Mouse (Mus musculus): ENCODE data around the gene Snx10.

Snx10 gene

DNA sequence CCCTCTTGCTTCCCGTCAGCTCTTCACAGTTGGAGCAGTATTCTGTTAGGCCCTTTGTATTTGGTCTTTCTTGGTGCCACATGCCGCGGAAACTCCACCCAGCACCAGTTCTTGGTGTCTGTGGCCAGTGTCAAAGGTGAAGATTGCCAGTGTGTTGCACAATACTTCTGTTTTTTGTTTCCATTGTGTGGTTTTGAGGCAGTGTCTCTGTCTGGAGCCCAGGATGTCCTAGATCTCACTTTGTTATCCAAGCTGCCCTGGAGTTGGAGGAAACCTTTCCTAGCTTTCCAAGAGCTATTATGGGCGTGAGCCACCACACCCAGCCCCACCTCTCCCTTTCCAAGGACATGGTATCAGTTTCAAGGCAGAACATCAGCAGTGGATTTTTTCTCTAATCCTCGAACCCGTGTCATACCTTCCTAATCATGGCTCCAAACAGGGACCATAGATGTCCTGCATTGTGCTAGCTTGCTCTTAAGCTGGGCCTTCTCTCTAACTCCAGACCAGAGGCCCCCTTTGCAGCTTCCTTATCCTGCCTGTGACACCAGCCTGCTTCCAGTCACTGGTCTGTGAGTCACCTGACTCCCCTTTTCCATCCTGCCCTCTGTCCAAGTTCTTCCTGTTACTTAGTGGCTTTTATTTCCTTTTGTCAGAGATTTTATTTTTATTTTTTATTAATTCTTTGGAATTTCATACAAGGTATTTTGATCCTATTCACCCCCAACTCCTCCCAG is 9.9 kb downstream of the Snx10 start:
- DNase-seq: no peak

DNA sequence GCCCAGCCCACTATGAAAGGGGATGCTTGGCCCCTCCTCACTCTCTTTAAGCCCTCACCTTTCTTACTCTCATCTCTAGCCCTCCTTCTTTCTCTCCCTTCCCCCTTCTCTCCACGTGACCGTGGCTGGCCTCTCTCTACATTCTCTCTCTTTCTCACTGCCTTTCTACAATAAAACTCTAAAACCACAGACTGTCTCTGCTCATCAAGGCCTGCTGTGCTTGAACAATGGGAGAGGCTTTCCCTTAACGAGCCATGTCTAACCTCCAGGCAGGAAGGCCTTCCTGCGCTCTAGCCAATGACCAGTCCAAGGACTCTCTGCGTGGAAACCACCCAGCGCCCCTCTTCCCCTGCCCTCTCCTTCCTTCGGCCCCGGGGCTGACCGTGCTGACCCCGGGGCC is 11.9 kb downstream of the Snx10 start:
- no peak for DNase-seq

DNA sequence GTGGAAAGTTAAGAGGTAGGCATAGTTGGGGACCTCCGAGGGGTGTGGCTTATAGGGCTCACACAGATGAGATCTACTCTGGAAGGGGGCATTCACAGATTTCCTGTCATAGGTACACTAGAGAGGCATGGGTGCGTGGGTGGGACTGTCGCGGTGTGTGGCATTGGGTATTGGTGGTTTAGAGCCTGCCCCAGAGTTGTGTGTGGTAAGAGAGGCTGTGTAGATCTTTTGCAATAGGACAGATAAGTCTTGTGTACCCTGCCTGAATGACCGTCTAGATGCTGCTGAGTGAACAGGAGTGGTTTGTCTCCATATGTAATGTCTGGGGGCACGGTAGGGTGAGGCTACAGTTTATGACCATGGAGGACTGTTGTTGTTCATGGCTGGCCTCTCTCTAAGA is 16.8 kb downstream of the Snx10 start:
- DNase-seq: no peak

DNA sequence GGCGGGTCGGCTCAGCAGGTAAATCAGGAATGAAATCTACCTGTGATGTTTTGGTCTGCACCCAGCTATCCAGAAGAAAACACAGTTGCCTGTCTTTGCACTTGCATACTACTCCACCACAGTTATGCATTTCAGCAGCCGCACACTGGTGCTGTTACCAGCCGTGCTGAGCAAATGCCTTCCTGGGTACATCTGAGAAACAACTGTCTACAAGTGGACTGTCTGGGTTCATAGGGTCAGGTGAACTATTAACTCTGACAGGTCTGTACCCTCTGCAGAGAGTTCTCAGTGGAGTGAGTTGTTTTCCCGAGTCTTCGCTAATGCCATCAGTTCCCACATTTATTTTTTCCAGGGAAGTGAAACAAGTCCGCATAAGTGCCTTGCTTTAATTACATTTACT is 17.7 kb downstream of the Snx10 start:
- peak; percentile 57 to 71 for DNase-seq

DNA sequence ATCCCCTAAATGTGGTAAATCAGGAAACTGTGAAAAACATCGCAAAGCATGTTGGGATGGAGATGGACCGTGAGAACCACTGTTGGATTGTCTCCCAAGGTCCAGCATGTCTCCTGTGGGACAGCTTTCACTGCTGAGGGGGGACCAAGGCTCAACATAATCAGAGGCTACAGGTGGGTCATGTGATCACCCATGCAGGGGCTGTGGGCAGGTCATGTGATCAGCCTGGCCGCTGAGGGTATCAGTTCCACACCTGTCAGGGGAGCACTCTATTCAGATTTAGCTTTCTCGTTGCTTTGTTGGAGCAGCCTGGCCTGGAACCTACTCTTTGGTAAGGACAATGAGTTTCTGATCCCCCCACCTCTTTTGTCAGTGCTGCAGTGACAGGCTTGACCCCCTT is 18.4 kb downstream of the Snx10 start:
- DNase-seq: no peak

DNA sequence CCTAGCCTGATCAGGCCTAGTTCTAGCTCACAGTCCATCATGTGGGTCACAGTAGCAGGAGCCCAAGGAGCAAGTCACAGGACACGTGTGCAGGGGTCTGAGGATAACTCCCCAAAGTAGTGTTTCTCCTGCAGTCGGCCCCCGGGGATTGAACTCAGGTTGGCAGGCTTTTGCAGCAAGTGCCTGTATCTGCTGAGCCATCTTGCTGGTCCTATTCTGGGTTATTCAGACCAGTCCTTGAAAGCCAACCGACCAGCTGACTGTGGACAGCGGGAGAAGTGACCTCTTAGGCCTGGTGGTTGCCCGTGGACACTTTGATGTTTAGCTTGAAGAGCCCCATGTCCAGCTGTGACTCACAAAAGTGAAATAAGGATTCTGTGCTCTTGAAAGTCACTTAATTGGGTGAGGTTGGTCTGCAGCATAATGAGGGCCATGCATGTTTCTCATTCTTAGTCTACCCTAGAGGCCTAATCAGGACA is 20.0 kb downstream of the Snx10 start:
- DNase-seq: no peak

DNA sequence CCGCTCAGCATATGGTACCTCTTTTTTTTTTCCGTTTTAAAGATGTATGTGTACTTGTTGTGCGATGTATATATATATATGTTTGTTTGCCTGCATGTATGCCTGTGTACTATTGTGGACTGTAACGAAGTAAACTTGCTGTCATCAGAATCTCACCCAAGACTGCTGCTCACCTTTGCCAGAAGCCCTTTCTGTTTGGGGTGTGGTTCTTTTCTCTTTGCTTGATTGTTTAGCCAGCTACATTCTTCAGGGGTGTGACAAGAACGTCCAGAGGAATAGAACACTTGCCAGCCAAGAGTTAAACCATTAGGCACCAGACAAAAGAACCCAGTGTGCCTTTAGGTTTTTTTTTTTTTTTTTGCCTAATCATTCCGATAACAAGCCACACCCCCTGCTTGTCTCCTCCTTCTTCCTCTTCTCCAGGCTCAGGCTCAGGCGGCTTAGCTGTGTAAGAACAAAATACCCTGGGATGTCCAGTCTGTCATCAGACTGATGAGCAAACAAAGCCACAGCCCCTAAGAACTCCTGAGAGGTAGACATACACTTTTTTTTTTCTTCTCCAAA is 20.5 kb downstream of the Snx10 start:
- peak; percentile 21 to 35 for DNase-seq

DNA sequence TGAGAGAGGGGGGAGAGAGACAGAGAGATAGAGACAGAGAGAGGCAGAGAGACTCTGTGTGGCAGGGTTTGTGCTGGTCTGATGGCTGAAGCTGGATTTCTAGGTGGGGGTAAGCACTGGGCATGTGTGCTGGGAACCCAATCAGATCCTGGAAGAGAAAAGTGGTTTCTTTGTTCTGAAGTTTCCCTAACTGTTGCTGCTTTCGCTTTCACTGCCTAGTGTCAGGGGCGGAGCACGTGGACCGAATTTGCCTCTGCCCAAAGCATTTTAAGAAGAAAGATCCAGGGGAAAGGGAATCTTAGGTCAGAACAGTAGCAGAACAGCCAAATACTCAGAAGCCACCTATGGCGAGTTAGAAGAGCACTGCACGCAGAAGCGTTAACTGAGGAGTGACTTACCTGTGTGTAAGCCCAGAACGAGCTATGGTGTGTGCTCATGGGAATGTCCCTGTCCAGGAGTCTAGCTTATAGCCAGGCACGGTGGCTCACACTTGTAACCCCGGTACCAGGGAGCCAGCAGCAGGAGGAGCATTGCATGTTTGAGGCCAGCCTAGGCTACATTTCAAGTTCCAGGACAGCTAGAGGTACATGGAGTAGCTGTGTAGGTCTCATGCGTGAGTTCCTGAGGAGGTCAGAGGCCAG is 21.6 kb downstream of the Snx10 start:
- peak; percentile 19 to 28 for DNase-seq

DNA sequence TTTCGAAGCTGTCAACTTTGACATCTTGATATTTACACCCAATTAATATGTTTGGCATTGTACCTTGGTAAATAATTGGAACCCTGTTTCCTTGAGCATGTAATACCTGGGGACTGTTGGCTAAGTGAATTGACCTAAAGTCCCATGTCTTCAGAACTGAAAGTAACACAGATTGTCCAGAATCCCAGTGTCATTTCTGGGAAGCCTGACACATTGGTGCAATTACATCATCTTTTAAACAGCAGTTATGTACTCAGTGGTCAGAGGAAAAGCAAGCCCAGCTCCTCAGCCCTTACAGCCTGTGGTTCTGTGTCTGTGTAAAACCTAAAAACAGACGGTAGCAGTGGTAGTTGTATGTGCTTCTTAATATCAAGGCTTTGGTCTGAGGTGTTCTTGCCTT is 22.4 kb downstream of the Snx10 start:
- DNase-seq: no peak

DNA sequence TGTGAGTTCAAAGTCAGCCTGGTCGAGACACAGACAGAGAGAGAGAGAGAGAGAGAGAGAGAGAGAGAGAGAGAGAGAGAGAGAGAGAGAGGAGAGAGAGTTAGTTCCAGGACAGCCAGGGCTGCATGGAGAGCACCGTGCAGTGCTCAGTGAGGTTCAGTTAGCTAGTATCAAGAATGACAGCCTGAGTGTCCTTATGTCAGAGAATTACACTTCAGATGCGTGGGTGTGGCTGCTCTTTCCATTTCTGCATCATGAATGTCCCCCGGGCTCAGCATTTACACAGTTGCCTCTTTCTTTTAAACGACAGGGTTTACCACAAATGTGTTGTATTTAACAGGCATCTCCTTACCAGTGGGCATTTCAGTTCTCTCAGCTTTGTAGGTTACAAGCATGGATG is 25.1 kb downstream of the Snx10 start:
- no peak for DNase-seq

DNA sequence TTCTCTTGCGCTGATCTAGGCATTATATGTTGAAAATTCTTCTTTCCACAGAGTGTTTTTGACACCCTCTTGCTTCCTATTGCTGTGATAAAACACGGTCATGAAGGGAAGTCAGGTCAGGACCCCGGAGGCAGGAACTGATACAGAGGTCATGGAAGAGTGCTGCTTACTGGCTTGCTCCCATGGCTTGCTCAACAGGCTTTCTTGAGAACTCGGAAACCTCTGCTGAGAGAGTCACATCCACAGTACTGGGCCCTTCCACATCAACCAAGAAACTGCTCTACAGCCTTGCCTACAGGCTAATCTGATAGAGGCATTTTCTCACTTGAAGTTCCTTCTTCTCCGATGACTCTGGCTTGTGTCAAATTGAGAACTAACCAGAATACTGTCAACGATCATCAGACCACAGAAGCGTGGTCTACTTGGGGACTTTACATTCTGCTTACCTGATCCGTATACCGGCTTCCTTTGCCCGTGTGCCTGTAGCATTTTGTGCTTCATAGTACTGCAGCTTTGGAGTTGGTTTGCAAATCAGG is 27.6 kb downstream of the Snx10 start:
- no peak for DNase-seq

DNA sequence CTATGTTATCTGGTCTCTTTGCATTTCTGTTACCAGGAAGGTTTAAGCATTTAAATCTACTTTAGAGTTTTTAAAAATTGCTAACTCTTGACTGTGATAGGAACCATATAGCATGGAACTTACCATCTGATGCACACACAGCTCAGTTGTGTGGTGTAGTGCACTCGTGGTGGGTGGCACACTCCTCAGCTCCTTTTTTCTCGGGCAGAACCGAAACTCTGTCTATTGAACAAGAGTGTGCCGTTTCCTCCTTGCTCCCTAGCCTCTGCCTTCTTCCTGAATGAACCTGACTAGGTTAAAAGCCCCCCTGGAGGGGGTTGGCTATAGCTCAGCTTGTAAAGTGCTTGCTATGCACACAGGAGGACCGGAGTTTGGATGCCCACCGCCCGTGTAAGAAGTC is 32.9 kb downstream of the Snx10 start:
- no peak for DNase-seq

DNA sequence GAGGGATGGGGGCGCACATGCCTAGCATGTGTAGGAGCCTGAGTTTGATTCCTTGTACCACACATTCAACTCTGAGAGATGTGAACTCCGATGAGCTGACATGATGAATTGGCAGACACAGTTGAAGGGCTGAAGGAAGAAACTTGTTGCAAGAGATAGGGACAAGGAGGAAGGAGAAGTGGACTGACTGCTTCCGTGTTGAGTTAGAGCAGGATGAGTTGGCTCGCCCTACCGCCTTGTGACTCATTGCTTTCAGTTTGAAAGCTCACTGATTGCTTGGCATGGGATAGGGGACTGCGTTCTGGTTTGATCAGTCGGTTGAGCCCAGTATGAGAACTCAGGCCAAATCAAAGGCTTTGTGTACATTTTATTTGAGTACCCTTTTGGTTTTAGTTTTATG is 34.6 kb downstream of the Snx10 start:
- DNase-seq: no peak

DNA sequence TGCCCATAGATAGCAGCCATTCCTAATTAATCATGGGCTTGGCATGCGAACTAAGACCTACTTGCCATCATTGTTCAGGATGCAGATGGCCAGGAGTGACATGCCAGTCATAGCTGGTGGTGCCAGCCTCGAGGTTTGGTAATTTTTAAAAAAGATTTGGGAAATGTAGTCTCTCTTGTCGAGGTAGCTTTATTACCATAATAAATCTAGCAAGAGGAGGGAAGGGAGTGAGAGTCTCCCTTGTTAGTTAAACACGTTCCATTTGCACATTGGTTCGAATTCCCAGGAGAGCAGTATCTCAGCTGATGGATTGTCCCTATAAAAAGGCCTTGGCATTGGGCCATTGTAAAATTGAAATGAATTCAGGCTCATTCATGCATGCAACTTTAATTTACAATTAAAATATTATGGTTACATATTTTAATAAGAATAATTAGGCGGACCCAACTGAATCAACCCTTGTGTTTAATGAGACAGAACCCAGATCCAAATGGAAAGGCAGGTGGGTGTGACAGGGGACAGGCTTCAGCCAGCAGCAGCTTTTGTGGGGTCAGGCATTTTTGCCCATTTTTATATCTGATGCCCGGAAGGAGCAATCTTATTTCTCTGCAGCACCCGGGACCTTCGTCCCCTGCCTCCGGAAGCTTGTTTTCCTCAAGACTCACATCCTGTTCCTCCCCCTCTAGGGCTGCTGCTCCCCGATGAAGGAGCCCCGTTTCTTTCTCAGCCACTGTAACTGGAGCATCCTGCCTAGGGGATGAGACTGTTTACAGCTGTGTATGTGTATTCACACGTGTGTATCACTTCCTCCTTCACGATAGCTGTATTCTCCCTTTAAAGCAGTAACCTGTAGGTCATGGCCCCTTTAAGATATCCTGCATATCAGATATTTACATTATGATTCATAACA is 43.3 kb downstream of the Snx10 start:
- no peak for DNase-seq

DNA sequence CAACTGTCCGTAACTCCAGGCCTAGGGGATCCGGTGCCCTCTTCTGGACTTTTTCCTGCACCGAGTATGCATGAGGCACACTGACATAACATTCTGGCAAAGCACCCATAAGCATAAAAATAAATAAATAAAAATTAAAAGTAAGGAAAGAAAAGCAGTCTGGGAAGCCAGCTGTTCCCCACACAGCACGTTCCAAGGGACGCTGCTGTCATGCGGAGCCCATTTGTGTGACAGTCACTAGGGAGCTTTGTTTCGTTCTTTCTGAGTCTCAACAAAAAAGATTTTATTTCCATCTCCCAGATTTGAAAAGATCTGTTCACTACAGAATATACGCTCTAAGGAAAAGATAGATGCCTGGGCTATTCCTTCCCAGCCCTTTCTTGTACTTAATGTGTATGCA is 45.4 kb downstream of the Snx10 start:
- DNase-seq: no peak

DNA sequence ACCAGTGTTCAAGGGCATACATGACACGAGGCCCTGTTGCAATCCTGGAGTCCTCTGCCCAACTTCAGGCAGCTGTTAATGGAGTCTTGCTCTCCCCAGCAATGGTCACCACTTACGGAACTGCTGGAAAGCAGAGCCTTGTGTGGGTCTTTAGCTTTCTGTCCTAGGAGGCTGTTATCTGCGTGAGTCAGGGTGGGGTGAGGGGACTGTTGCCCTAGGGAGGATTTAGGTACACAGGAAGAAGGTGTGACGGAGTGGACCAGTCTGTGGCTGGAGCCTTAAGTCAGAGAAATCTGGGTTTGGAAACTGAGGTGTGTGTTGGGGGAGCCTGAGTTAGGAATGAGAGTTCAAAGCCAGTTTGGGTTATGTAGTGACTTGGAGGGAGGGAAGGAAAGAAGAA is 49.4 kb downstream of the Snx10 start:
- DNase-seq: no peak

DNA sequence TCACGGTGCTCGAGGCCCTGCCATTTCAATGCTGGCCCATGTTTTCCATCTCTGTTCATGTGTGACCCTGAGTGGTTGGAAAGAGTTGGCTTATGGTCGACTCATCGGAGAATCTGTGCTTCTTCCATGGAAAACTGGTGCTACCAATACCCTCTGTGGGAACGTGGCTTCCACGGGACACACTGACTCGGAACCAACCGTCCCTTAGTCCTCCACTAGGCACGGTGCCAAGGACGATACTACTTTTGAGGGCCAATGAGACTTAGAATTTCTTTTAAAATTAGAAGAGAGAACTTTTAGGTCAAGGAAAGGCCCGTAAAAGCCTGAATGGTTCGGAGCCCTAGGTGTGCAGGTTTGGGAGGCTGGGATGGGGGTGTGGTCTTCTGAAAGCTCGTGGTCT is 50.4 kb downstream of the Snx10 start:
- no peak for DNase-seq

DNA sequence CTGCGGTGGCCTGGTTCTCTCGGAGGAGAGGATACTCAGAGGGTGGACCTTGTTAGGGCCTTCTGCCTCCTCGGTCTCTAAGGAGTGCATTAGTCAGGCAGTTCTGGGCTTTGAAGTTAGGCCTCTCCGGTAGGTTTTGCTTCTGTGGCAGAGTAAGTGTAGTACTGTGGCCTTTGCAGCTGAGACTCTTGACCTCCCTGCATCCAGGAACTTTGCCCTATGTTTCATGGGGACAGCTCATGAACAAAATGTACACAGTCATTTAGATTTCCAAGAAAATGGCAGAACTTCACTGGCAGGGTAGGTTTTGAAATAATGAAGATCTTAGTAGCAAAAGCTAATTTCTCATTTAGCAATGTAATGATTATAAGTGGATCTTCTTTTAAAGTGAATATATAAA is 54.7 kb downstream of the Snx10 start:
- DNase-seq: no peak

DNA sequence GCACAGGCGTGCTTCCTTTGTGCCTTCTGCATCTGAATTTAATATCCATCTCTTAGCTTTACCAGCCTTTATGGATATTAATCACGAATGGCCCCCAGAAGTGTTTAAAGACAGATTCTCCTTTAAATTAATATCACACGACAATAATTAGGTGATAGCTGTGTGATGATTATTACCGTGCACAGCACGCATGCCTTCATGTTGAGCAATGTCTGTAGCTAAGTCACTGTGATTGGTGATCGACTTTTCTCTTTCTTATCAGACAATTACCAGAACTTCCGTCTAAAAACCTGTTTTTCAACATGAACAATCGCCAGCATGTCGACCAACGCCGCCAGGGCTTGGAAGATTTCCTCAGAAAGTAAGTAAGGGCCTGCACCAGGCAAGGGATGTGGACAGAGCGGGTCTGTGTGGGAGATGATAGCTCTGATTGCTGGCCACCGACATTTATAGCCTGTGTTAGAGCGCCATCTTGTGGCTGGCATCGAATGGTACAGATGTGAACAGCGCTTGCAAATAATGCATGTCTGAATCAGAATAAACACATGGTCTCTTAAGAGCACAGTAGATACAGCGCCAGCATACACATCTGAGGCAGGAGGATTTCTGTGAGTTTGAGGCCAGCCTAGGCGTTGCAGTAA is 56.5 kb downstream of the Snx10 start:
- DNase-seq: peak; percentile 56 to 81

DNA sequence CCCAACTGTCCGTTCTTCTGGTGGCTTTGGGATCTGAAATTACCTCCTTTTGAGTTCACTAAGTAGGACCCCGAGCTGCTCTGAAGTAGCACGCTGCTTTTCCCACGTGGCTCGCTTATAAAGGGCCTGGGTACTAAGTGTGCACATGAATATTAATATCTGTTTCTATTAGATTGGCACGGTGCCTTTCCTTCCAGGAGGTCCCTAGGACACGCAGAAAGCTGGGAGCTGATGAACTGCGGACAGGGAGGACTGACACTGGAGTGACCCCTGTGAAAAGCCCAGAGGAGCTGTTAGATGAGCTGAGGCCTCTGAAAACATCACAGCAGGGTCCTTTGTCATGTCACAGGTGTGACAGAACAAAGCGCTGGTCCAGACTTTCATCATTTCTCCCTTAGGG is 57.7 kb downstream of the Snx10 start:
- DNase-seq: no peak

DNA sequence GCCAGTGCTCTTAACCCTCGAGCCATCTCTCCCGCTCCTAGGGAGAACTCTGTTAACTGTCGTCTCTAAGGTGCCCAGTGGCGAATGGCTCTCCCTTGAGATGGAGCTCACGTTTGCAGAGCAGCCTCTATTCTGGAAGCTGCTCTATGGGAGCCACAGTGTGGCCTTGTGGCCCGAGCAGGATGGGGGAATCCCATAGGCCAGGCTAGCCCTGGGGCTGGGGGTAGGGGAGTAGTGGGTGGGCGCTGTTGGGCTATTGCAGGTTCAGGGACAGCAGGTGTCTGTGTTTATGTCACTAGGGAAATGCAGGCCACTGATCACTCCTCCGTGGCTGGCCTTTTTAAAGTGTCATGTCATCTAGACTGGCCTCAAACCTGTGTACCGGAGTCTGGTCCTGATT is 58.4 kb downstream of the Snx10 start:
- DNase-seq: no peak

DNA sequence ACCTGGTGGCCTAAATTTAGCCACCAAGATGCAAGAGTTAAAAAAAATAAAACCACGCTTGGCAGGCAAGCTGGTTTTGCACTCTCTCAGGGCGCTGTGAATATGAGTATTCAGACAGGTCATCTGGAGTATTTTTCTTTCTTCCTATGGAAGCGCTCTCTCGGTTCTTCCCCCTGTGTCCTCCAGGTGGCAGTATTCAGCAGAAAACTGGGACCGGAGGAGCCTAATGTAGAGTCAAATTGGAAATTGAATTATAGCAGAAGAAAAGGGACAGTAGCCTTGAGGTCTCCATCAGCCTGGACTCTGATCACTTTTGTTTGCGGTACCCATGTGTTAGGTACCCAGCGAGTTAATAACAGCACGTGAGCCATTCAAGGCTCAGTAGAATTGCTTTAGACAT is 62.3 kb downstream of the Snx10 start:
- DNase-seq: peak; percentile 23 to 63

DNA sequence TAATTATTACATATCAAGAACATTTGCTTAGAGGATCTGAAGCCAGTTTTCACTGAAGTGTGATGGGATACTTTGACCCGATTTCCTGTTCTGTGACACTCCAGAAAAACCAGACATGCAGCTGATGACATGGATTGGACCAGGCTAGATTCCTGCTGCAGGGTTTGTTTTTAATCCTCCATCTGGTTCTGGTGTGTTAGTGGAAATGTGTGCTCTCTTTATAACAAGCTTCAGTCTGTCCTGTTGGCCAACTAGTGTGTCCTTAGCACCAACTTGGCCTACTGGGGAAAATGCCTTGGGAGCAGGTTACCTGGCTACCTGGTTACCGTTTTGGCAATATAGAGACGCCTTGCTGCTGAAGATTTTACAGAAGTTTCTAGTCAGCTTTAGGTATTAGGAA is 63.6 kb downstream of the Snx10 start:
- DNase-seq: no peak
